ENCODE assay signal across 26 mouse cellular contexts in the genomic region with DNA sequence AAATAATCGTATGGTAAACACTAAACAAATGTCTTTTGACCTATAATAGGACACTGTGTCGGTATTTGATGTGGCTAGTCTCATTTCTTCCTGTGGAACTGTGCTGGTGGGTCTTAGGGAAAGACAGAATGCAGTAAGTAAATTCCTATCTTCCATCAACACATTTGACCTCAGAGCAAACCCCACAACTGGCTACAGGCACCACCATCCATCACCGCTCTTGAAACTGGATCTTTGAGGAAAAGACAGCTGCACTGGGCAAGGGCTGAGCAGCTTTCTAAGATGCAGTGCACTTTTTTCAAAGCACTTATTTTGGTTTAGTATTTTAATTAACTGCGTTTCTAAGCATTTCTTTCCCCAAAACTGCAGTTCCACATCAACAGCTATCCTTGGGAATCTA.
DNase-seq lines count a peak whose midpoint lies in the region; ATAC-seq lines count a peak whose summit lies in the region.
"Had no signal": no experiment of that assay in that cellular context is flagged by ENCODE, and none has a peak within 500 bp of the region (broad histone marks: within the 10 kb centered on the region; RNA-seq: fewer than 3 reads in every experiment).

No protein-coding gene starts in this region.

- H3K9ac ChIP-seq in embryonic facial prominence, embryonic 14.5 days (ENCODE audit: low read depth, low read length): no peak overlapping the region
- no peak overlapping the region for H3K9ac ChIP-seq in hindbrain, embryonic 16.5 days (ENCODE audit: low read depth, low read length)
- no peak overlapping the region for H3K9ac ChIP-seq in hindbrain, embryonic 12.5 days
- H3K9ac ChIP-seq in neural tube, embryonic 14.5 days (replicated peaks; ENCODE audit: low read depth, low read length): no peak overlapping the region
- H3K9ac ChIP-seq: forebrain, embryonic 15.5 days; intestine, embryonic 15.5 days; limb, embryonic 13.5 days; liver, embryonic 15.5 days; midbrain, embryonic 15.5 days had no signal

- DNase-seq in embryonic facial prominence, embryonic 14.5 days (ENCODE audit: low spot score): peak; percentile 72
- DNase-seq in embryonic facial prominence, embryonic 10.5 days (ENCODE audit: low spot score): no peak
- DNase-seq in embryo, embryonic 11 days: peak; percentile 47
- DNase-seq in spleen, postnatal 36 days (ENCODE audit: low spot score in 2 of 2): no peak
- no peak for DNase-seq in heart, adult 9 months (ENCODE audit: low spot score in 2 of 2)
- DNase-seq: adrenal gland, postnatal 36 days; cerebellum, adult 9-11 months; gastrocnemius, postnatal 25 days; heart, postnatal 4 days; kidney, adult 9 months; kidney, postnatal 4 days; lung, postnatal 4 days; right cerebral cortex, postnatal 25 days; spleen, adult 18-20 months; thymus, postnatal 14 days had no signal

- H3K27me3 ChIP-seq in embryonic facial prominence, embryonic 14.5 days (replicated peaks; ENCODE audit: control insufficient read depth, insufficient read depth, low read length): no peaks in the 10 kb centered on the region
- H3K27me3 ChIP-seq in embryonic facial prominence, embryonic 10.5 days (replicated peaks; ENCODE audit: low read depth, poor library complexity, severe bottlenecking): no peaks in the 10 kb centered on the region
- no peaks in the 10 kb centered on the region for H3K27me3 ChIP-seq in hindbrain, embryonic 16.5 days (replicated peaks; ENCODE audit: control insufficient read depth, insufficient read depth, low read length)
- no peaks in the 10 kb centered on the region for H3K27me3 ChIP-seq in hindbrain, embryonic 12.5 days
- H3K27me3 ChIP-seq in neural tube, embryonic 14.5 days (ENCODE audit: control insufficient read depth, insufficient read depth, low read length): no peaks in the 10 kb centered on the region
- H3K27me3 ChIP-seq: CH12.LX; forebrain, embryonic 15.5 days; intestine, embryonic 15.5 days; limb, embryonic 13.5 days; midbrain, embryonic 15.5 days; Patski had no signal

- no peak overlapping the region for H3K4me3 ChIP-seq in embryonic facial prominence, embryonic 14.5 days (ENCODE audit: low read depth, low read length)
- no peak overlapping the region for H3K4me3 ChIP-seq in embryonic facial prominence, embryonic 10.5 days
- H3K4me3 ChIP-seq in hindbrain, embryonic 16.5 days (ENCODE audit: low read length): no peak overlapping the region
- no peak overlapping the region for H3K4me3 ChIP-seq in hindbrain, embryonic 12.5 days
- H3K4me3 ChIP-seq in neural tube, embryonic 14.5 days (ENCODE audit: low read depth, low read length): no peak overlapping the region; the same call in 1 of the 2 replicates
- H3K4me3 ChIP-seq: forebrain, embryonic 15.5 days; intestine, embryonic 15.5 days; limb, embryonic 13.5 days; liver, embryonic 15.5 days; midbrain, embryonic 15.5 days had no signal

- H3K9me3 ChIP-seq in embryonic facial prominence, embryonic 14.5 days (ENCODE audit: control insufficient read depth, low read length): no peaks in the 10 kb centered on the region
- H3K9me3 ChIP-seq in embryonic facial prominence, embryonic 10.5 days: no peaks in the 10 kb centered on the region
- H3K9me3 ChIP-seq in hindbrain, embryonic 16.5 days (ENCODE audit: control insufficient read depth, low read length): no peaks in the 10 kb centered on the region
- H3K9me3 ChIP-seq in hindbrain, embryonic 12.5 days (replicated peaks): no peaks in the 10 kb centered on the region
- no peaks in the 10 kb centered on the region for H3K9me3 ChIP-seq in neural tube, embryonic 14.5 days (ENCODE audit: control insufficient read depth, low read length)
- H3K9me3 ChIP-seq: forebrain, embryonic 15.5 days; G1E; intestine, embryonic 15.5 days; limb, embryonic 13.5 days; liver, embryonic 15.5 days; midbrain, embryonic 15.5 days had no signal

- no peaks in the 10 kb centered on the region for H3K36me3 ChIP-seq in embryonic facial prominence, embryonic 14.5 days (ENCODE audit: control insufficient read depth, insufficient read depth, low read length)
- H3K36me3 ChIP-seq in embryonic facial prominence, embryonic 10.5 days (replicated peaks): no peaks in the 10 kb centered on the region
- H3K36me3 ChIP-seq in hindbrain, embryonic 16.5 days (ENCODE audit: control insufficient read depth, insufficient read depth, low read length): no peaks in the 10 kb centered on the region
- H3K36me3 ChIP-seq in hindbrain, embryonic 12.5 days: no peaks in the 10 kb centered on the region
- no peaks in the 10 kb centered on the region for H3K36me3 ChIP-seq in neural tube, embryonic 14.5 days (ENCODE audit: control insufficient read depth, insufficient read depth, low read length)
- H3K36me3 ChIP-seq: forebrain, embryonic 15.5 days; G1E; intestine, embryonic 15.5 days; limb, embryonic 13.5 days; liver, embryonic 15.5 days; midbrain, embryonic 15.5 days had no signal

- 0 out of 2 replicates have a peak overlapping the region, but pooled peaks have one; percentile 16 for H3K4me2 ChIP-seq in embryonic facial prominence, embryonic 14.5 days (ENCODE audit: low read depth, low read length)
- H3K4me2 ChIP-seq in hindbrain, embryonic 16.5 days (ENCODE audit: low read length): no peak overlapping the region
- H3K4me2 ChIP-seq in hindbrain, embryonic 12.5 days (replicated peaks): no peak overlapping the region
- H3K4me2 ChIP-seq in neural tube, embryonic 14.5 days (ENCODE audit: low read depth, low read length): peak overlapping the region; percentile 17; the same call in 1 of the 2 replicates
- H3K4me2 ChIP-seq: forebrain, embryonic 15.5 days; intestine, embryonic 15.5 days; limb, embryonic 13.5 days; liver, embryonic 15.5 days; midbrain, embryonic 15.5 days had no signal

- peaks cover 39% of the 10 kb centered on the region for H3K4me1 ChIP-seq in embryonic facial prominence, embryonic 14.5 days (ENCODE audit: control insufficient read depth, insufficient read depth, low read length)
- H3K4me1 ChIP-seq in embryonic facial prominence, embryonic 10.5 days: peaks cover 26% of the 10 kb centered on the region
- H3K4me1 ChIP-seq in hindbrain, embryonic 16.5 days (ENCODE audit: control insufficient read depth, insufficient read depth, low read depth, low read length): peaks cover 22% of the 10 kb centered on the region
- peaks cover 19% of the 10 kb centered on the region for H3K4me1 ChIP-seq in hindbrain, embryonic 12.5 days
- H3K4me1 ChIP-seq in neural tube, embryonic 14.5 days (ENCODE audit: control insufficient read depth, insufficient read depth, low read length): peaks cover 17% of the 10 kb centered on the region
- H3K4me1 ChIP-seq: liver, embryonic 15.5 days had no signal

- H3K27ac ChIP-seq in embryonic facial prominence, embryonic 14.5 days (replicated peaks; ENCODE audit: low read depth, low read length): no peak overlapping the region
- H3K27ac ChIP-seq in embryonic facial prominence, embryonic 10.5 days (replicated peaks): no peak overlapping the region
- H3K27ac ChIP-seq in hindbrain, embryonic 16.5 days (ENCODE audit: low read depth, low read length): peak overlapping the region; percentile 34; the same call in 1 of the 2 replicates
- no peak overlapping the region for H3K27ac ChIP-seq in hindbrain, embryonic 12.5 days
- H3K27ac ChIP-seq in neural tube, embryonic 14.5 days (ENCODE audit: low read depth, low read length): no peak overlapping the region
- H3K27ac ChIP-seq: forebrain, embryonic 15.5 days; intestine, embryonic 15.5 days; limb, embryonic 13.5 days; liver, embryonic 15.5 days; midbrain, embryonic 15.5 days had no signal

- peak; percentile 55; the same call in 1 of the 2 replicates for ATAC-seq in embryonic facial prominence, embryonic 14.5 days (ENCODE audit: low read depth)
- no peak for ATAC-seq in hindbrain, embryonic 16.5 days
- ATAC-seq in hindbrain, embryonic 12.5 days (ENCODE audit: low FRiP score): no peak
- no peak for ATAC-seq in neural tube, embryonic 14.5 days (ENCODE audit: low read depth)
- ATAC-seq: forebrain, embryonic 15.5 days; intestine, embryonic 15.5 days; midbrain, embryonic 15.5 days; Patski had no signal

- 57% methylated on average over 4 of the region's 4 CpGs for WGBS in embryonic facial prominence, embryonic 14.5 days
- WGBS in embryonic facial prominence, embryonic 10.5 days: 75% methylated on average over 4 of the region's 4 CpGs
- WGBS in hindbrain, embryonic 16.5 days: 63% methylated on average over 4 of the region's 4 CpGs
- 61% methylated on average over 4 of the region's 4 CpGs for WGBS in hindbrain, embryonic 12.5 days
- 52% methylated on average over 4 of the region's 4 CpGs for WGBS in neural tube, embryonic 14.5 days

Comparison
In these comparisons a context has a peak if more than half of its experiments do, and no peak if none do; other contexts are left out.
1. DNase-seq: peak in embryonic facial prominence, embryonic 14.5 days (single experiment) and embryo, embryonic 11 days (single experiment); none in embryonic facial prominence, embryonic 10.5 days (single experiment), spleen, postnatal 36 days (0 of 2) and heart, adult 9 months (0 of 2).
2. H3K4me2 ChIP-seq: peak in embryonic facial prominence, embryonic 14.5 days (single experiment) and neural tube, embryonic 14.5 days (single experiment); none in hindbrain, embryonic 16.5 days (single experiment) and hindbrain, embryonic 12.5 days (single experiment).